Mouse (Mus musculus) liver, embryonic 12.5 days (tissue): Measurements from ENCODE around the gene Lrp1. TPM values are rescaled to one million over a fixed set of nuclear protein-coding genes. Genes with fewer than 3 reads are reported as not detected.
"Not testable (repeated sequence)": the region's sequence is repeated elsewhere in the genome, so short reads cannot be mapped to it uniquely, and the experiment has no call there.

ENCODE experiments used
- ATAC-seq: fragments of 200-750 bp; cut with Nextera tagmentation; 2 replicates; pipeline ENCODE4 v1.8.0; 2017; ENCODE audit warnings: moderate number of reproducible peaks, mild to moderate bottlenecking, moderate library complexity
- H3K27ac ChIP-seq: fragments of 300-500 bp; sonication (generic); 2 replicates; pipeline ENCODE4 v1.5.1; 2016; ENCODE audit warnings: mild to moderate bottlenecking
- H3K27me3 ChIP-seq: fragments of 300-500 bp; sonication (generic); replicated peaks from 2 replicates; pipeline ENCODE4 v1.6.1; 2016; ENCODE audit warnings: mild to moderate bottlenecking, moderate library complexity
- H3K36me3 ChIP-seq: fragments of 300-500 bp; sonication (generic); 2 replicates; pipeline ENCODE4 v1.6.1; 2016; ENCODE audit warnings: mild to moderate bottlenecking, moderate library complexity
- H3K4me1 ChIP-seq: fragments of 300-500 bp; sonication (generic); 2 replicates; pipeline ENCODE4 v1.6.1; 2016
- H3K4me2 ChIP-seq: fragments of 300-500 bp; sonication (generic); 2 replicates; pipeline ENCODE4 v1.6.1; 2016; ENCODE audit warnings: mild to moderate bottlenecking, moderate library complexity
- H3K4me3 ChIP-seq: fragments of 300-500 bp; sonication (generic); 2 replicates; pipeline ENCODE4 v1.5.1; 2016; ENCODE audit warnings: mild to moderate bottlenecking, moderate library complexity
- H3K9ac ChIP-seq: fragments of 300-500 bp; sonication (generic); 2 replicates; pipeline ENCODE4 v1.6.1; 2016; ENCODE audit warnings: mild to moderate bottlenecking, moderate library complexity
- H3K9me3 ChIP-seq: fragments of 300-500 bp; sonication (generic); replicated peaks from 2 replicates; pipeline ENCODE4 v1.6.1; 2016; ENCODE audit warnings: mild to moderate bottlenecking, moderate library complexity
- WGBS: fragments of 180-500 bp; shearing (Covaris S2); methylation state at CpG from one replicate; pipeline ENCODE4 v1.1.7; 2016; ENCODE audit not compliant: insufficient replicate concordance; 5-methylcytosine and 5-hydroxymethylcytosine counted together
- polyA plus RNA-seq: library from polyadenylated mRNA; unstranded; fragments of >200 nt; fragmentation: Nextera tagmentation; extraction: Ambion mirVana; gene quantifications from 2 replicates; pipeline ENCODE4 v1.2.1, GENCODE M21; 2016

Gene Lrp1
- polyA plus RNA-seq, 1 experiment from 2014 or later, result 22.8 TPM

DNA sequence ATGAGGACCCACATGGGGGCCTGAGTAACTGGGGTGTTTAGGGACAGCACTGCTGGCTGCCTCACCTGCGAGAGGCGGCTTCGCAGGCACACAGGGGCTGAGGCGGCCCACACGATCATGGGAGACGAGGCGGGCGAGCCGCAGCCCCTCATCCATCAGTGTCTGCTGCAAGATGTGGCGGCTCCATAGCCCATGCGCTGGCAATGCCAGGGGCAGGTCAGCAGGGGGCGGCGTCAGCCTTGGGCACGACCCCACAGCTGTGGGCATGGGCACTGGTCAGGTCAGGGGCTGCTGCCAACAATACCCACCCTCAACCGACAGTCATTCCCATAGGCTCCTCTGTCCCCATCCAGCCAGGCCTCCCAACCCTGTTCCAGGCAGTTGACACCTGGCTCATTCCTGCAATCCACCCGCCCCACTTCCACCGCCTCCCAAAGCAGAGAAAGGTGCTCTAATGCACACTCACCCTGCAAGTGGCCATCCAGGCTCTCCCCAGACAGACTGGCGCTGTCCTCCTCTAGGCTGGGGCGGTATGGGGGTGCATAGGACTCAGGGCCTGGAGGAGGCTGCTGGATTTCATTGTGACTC lies 41.8 kb upstream of the Lrp1 start:
- Histone ChIP-seq H3K4me2 (peak overlapping the region; percentile 63), H3K27me3 (peaks cover 66% of the 10 kb centered on the region), H3K36me3 (peaks cover 21% of the 10 kb centered on the region), H3K9me3 (no peaks in the 10 kb centered on the region), H3K9ac (no peak overlapping the region), H3K27ac (peak overlapping the region; percentile 33; the same call in 1 of the 2 replicates), H3K4me3 (no peak overlapping the region), H3K4me1 (peaks cover 65% of the 10 kb centered on the region)
- 32% methylated on average over 19 of the region's 19 CpGs for WGBS
- no peak for ATAC-seq

DNA sequence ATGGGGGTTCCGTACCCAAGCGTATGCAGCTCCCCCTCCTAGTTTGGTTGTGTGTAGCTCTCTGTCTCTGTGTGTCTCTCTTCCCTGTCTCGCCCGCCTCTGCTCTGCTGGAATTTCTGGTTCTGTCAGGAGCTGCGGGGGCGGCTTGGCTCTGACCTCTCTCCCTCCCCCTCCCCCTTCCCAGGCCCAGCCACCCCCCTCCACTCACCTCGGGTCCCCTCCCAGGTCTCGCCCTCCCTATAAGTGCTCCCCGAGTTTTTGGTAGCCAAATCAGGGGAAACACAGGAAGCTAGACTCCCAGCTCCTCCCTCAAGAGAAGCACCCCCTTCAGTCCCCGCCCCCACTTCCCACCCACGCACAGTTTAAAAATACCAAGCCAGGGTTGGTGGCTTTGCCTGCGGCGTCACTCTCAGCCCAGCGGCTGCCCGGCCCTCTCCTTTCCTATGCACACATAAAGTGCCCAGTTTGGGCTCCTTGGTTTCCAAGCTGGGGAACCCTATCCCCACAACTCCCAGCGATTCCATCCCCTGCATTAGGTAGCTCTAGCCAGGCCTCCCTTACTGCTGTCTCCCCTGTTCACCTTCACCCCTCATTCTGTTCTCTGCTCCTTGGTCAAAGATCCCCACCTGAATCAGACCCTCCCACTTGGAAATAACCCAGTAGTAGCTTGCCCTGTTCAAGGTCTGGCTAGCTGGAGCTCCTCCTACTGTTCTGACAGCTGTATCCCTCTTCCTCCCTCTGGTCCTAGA lies 41.1 kb upstream of the Lrp1 start:
- H3K27me3 ChIP-seq, result peaks cover 60% of the 10 kb centered on the region
- H3K4me3 ChIP-seq, result peak overlapping the region; percentile 28
- H3K9ac ChIP-seq, result peak overlapping the region; percentile 23; the same call in 1 of the 2 replicates
- peak; percentile 33 for ATAC-seq
- 6% methylated on average over 16 of the region's 16 CpGs for WGBS
- H3K4me2 ChIP-seq, result peak overlapping the region; percentile 63
- peaks cover 58% of the 10 kb centered on the region for H3K4me1 ChIP-seq
- peaks cover 22% of the 10 kb centered on the region for H3K36me3 ChIP-seq
- H3K9me3 ChIP-seq, result no peaks in the 10 kb centered on the region
- H3K27ac ChIP-seq, result peak overlapping the region; percentile 46

- Histone ChIP-seq H3K27me3 (peaks cover 53% of the 10 kb centered on the region), H3K9me3 (no peaks in the 10 kb centered on the region), H3K4me1 (peaks cover 51% of the 10 kb centered on the region), H3K4me2 (peak overlapping the region; percentile 63), H3K27ac (peak overlapping the region; percentile 46), H3K36me3 (peaks cover 26% of the 10 kb centered on the region), H3K4me3 (peak overlapping the region; percentile 28), H3K9ac (no peak overlapping the region)
- 27% methylated on average over 14 of the region's 14 CpGs for WGBS
- ATAC-seq, result no peak
Measured at GRCm38 (mm10) chr10:127661291-127661914, 40.5 kb upstream of the Lrp1 start.

DNA sequence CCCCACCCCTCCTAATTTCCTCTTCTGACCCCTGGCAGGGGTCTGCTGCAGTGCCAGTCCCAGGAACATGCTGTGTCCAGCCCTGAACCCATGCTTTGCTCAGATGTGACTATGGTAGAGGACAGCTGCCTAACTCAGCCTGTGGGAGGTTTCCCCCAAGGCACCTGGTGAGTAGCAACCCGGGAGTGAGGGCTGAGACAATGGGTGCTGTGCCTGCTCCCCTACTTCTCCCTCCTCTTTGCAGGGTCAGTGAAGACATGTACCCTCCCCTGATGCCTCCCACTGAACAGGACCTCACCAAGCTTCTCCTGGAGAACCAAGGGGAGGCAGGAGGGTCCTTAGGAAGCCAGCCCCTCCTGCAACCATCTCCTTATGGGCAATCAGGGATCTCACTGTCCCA lies 38.6 kb upstream of the Lrp1 start:
- WGBS, result 50% methylated on average over 1 of the region's 1 CpGs
- Histone ChIP-seq H3K4me1 (peaks cover 49% of the 10 kb centered on the region), H3K36me3 (peaks cover 44% of the 10 kb centered on the region), H3K9me3 (no peaks in the 10 kb centered on the region), H3K9ac (no peak overlapping the region), H3K27ac (no peak overlapping the region), H3K4me3 (no peak overlapping the region), H3K4me2 (no peak overlapping the region), H3K27me3 (peaks cover 34% of the 10 kb centered on the region)
- no peak for ATAC-seq

GRCm38 (mm10) chr10:127658076-127658475 lies 37.1 kb upstream of the Lrp1 start:
- no peak overlapping the region for H3K4me3 ChIP-seq
- H3K36me3 ChIP-seq, result peaks cover 59% of the 10 kb centered on the region
- ATAC-seq, result no peak
- peak overlapping the region; percentile 0; the same call in 1 of the 2 replicates for H3K4me2 ChIP-seq
- H3K4me1 ChIP-seq, result peaks cover 37% of the 10 kb centered on the region
- H3K9ac ChIP-seq, result no peak overlapping the region
- H3K9me3 ChIP-seq, result no peaks in the 10 kb centered on the region
- no peak overlapping the region for H3K27ac ChIP-seq
- WGBS, result 30% methylated on average over 6 of the region's 6 CpGs
- peaks cover 19% of the 10 kb centered on the region for H3K27me3 ChIP-seq

DNA sequence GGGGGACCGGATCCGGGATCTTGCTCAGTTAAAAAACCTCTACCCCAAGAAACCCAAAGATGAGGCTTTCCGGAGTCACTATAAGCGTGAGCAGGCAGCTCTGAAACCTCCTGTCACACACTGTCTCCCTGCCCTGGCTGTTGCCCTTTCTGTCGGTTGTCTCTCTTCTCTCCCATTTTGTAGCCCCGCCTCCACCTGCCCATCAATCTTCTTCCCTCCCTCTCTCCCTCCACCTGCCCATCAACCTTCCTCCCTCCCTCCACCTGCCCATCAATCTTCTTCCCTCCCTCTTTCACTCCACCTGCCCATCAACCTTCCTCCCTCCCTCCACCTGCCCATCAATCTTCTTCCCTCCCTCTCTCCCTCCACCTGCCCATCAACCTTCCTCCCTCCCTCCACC lies 36.7 kb upstream of the Lrp1 start:
- H3K36me3 ChIP-seq, result peaks cover 63% of the 10 kb centered on the region

DNA sequence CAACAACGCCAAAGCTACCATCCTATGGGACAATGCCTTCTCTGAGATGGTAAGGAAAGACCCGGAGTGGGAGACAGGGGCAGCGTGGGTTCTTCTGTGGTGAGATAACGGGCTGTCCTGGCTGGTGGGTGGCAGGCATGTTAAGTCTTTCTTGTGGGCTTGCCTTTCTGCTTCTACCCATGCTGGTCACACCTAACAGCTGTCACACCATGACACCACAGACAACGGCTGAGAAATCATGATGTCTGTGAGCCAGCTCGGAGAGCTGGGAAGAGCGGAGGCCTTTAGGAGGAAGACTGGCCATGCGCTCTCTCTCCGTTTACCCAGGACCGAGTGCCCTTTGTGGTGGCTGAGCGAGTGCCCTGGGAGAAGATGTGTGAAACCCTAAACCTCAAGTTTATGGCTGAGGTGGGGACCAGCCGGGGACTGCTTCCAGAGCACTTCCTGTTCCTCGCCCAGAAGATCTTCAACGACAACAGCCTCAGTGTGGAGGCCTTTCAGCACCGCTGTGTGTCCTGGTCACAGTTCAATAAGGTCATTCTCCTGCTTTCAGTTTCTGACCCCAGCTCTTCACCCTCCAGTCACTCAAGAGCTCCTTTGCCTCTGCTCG lies 34.1 kb upstream of the Lrp1 start:
- 56% methylated on average over 16 of the region's 16 CpGs for WGBS
- no peaks in the 10 kb centered on the region for H3K27me3 ChIP-seq
- H3K36me3 ChIP-seq, result peaks cover 80% of the 10 kb centered on the region
- H3K4me1 ChIP-seq, result peaks cover 12% of the 10 kb centered on the region; the same call in 1 of the 2 replicates
- ATAC-seq, result no peak
- H3K9me3 ChIP-seq, result no peaks in the 10 kb centered on the region
- H3K4me2 ChIP-seq, result no peak overlapping the region
- peak overlapping the region; percentile 17; the same call in 1 of the 2 replicates for H3K9ac ChIP-seq
- no peak overlapping the region for H3K4me3 ChIP-seq
- H3K27ac ChIP-seq, result no peak overlapping the region

More for the DNA sequence above, 36.7 kb upstream of the Lrp1 start:
- not testable (repeated sequence) for H3K4me3 ChIP-seq, H3K9me3 ChIP-seq, H3K4me2 ChIP-seq, H3K27ac ChIP-seq, H3K9ac ChIP-seq, ATAC-seq
- Histone ChIP-seq H3K4me1 (peaks cover 33% of the 10 kb centered on the region), H3K27me3 (peaks cover 15% of the 10 kb centered on the region)
- 69% methylated on average over 6 of the region's 6 CpGs for WGBS

DNA sequence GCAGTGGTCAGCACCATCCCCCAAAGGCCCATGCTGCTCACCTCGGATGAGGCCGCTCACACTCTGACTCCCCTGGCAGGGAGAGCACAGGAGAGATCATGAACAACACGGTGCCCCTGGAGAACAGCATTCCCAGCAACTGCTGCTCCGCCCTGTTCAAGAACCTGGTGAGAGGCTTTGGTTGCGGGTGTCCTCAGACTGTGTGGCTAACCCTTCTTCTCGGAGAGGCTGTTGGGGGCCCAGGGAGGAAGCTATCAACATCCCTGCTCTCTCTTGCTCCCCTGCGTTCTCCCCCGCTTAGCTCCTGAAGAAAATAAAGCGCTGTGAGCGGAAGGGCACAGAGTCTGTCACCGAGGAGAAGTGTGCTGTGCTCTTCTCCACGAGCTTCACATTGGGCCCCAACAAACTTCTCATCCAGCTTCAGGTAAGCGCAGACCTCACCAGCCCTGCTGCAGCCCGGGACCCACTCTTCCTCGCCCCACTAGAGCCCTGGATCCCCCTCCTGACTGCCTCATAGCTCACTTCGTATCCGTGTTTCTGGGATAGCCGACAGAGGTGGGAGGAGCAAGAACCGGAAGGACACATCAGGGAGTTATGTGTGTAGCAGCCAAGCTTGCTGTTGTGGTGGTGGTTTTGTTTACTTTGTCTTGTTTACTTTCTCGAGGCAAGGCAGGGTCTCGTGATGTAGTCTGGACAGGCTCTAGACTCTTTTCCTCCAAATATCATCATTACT lies 32.1 kb upstream of the Lrp1 start:
- WGBS, result 67% methylated on average over 21 of the region's 21 CpGs
- Histone ChIP-seq H3K9ac (no peak overlapping the region), H3K9me3 (no peaks in the 10 kb centered on the region), H3K4me1 (peaks cover 10% of the 10 kb centered on the region; the same call in 1 of the 2 replicates), H3K4me2 (peak overlapping the region; percentile 29; the same call in 1 of the 2 replicates), H3K4me3 (no peak overlapping the region), H3K36me3 (peaks cover 77% of the 10 kb centered on the region), H3K27me3 (no peaks in the 10 kb centered on the region), H3K27ac (no peak overlapping the region)
- no peak for ATAC-seq

GRCm38 (mm10) chr10:127645791-127646190 lies 24.8 kb upstream of the Lrp1 start:
- no peak overlapping the region for H3K4me3 ChIP-seq
- peaks cover 34% of the 10 kb centered on the region for H3K36me3 ChIP-seq
- H3K9ac ChIP-seq, result no peak overlapping the region
- no peak overlapping the region for H3K4me2 ChIP-seq
- no peak overlapping the region for H3K27ac ChIP-seq
- no peak for ATAC-seq
- 41% methylated on average over 2 of the region's 2 CpGs for WGBS
- peaks cover 32% of the 10 kb centered on the region for H3K4me1 ChIP-seq
- no peaks in the 10 kb centered on the region for H3K9me3 ChIP-seq
- H3K27me3 ChIP-seq, result no peaks in the 10 kb centered on the region

GRCm38 (mm10) chr10:127643553-127644238 lies 22.7 kb upstream of the Lrp1 start:
- Histone ChIP-seq H3K4me2 (peak overlapping the region; percentile 97), H3K27me3 (no peaks in the 10 kb centered on the region; the same call in 1 of the 2 replicates), H3K9me3 (no peaks in the 10 kb centered on the region), H3K9ac (peak overlapping the region; percentile 80), H3K36me3 (peaks cover 23% of the 10 kb centered on the region), H3K4me1 (peaks cover 32% of the 10 kb centered on the region), H3K4me3 (peak overlapping the region; percentile 75), H3K27ac (peak overlapping the region; percentile 91)
- ATAC-seq, result peak; percentile 70
- WGBS, result under 1% methylated on average over 25 of the region's 25 CpGs
